Mouse (Mus musculus) hindbrain, embryonic 10.5 days (tissue): Measurements from ENCODE around the gene Olfr15. TPM values are rescaled to one million over a fixed set of nuclear protein-coding genes. Genes with fewer than 3 reads are reported as not detected.
"Not testable (repeated sequence)": the region's sequence is repeated elsewhere in the genome, so short reads cannot be mapped to it uniquely, and the experiment has no call there.

Source experiments
- DNase-seq: peaks from one replicate; pipeline ENCODE4 v3.0.0-alpha.2; 2017; ENCODE audit warnings: low spot score
- H3K27ac ChIP-seq: fragments of 300-500 bp; sonication (generic); 2 replicates; pipeline ENCODE4 v1.5.1; 2016; ENCODE audit warnings: mild to moderate bottlenecking, moderate library complexity
- H3K27me3 ChIP-seq: fragments of 300-500 bp; sonication (generic); 2 replicates; pipeline ENCODE4 v1.6.1; 2016; ENCODE audit warnings: mild to moderate bottlenecking; ENCODE audit not compliant: poor library complexity, insufficient read depth, severe bottlenecking
- H3K36me3 ChIP-seq: fragments of 300-500 bp; sonication (generic); 2 replicates; pipeline ENCODE4 v1.6.1; 2016; ENCODE audit warnings: mild to moderate bottlenecking, moderate library complexity
- H3K4me1 ChIP-seq: fragments of 300-500 bp; sonication (generic); replicated peaks from 2 replicates; pipeline ENCODE4 v1.6.1; 2016; ENCODE audit warnings: mild to moderate bottlenecking
- H3K4me3 ChIP-seq: fragments of 300-500 bp; sonication (generic); 2 replicates; pipeline ENCODE4 v1.5.1; 2016; ENCODE audit warnings: mild to moderate bottlenecking, moderate library complexity
- H3K9me3 ChIP-seq: fragments of 300-500 bp; sonication (generic); 2 replicates; pipeline ENCODE4 v1.6.1; 2016; ENCODE audit warnings: mild to moderate bottlenecking, moderate library complexity
- WGBS: fragments of 180-500 bp; shearing (Covaris S2); methylation state at CpG from one replicate; pipeline ENCODE4 v1.1.7; 2016; 5-methylcytosine and 5-hydroxymethylcytosine counted together
- polyA plus RNA-seq: library from polyadenylated mRNA; unstranded; fragments of >200 nt; fragmentation: Nextera tagmentation; extraction: Ambion mirVana; gene quantifications from 2 replicates; pipeline ENCODE4 v1.2.1, GENCODE M21; 2016

Gene Olfr15
- polyA plus RNA-seq, 1 experiment from 2014 or later: not detected

DNA sequence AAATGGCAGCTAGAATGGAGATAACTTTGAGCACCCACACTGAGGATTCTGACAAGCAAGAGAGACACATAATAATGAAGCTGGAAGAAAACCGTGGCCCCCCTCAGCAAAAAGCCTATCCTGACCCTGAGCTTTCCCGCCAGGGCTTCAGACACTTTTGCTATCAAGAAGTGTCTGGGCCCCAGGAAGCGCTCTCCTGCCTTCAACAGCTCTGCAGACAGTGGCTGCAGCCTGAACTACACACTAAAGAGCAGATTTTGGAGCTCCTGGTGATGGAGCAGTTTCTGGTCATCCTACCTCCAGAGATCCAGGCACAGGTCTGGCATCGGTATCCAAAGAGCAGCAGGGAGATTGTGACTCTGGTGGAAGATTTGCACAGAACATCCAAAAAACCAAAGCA, 17.2 kb downstream of the Olfr15 start:
- H3K27ac ChIP-seq: no peak overlapping the region
- H3K4me3 ChIP-seq: peak overlapping the region; percentile 71
- no peak for DNase-seq
- no peaks in the 10 kb centered on the region for H3K36me3 ChIP-seq
- H3K4me1 ChIP-seq: peaks cover 18% of the 10 kb centered on the region
- no peaks in the 10 kb centered on the region for H3K27me3 ChIP-seq
- 0 out of 2 replicates have a peak, but pooled peaks cover 2% of the 10 kb centered on the region for H3K9me3 ChIP-seq
- WGBS: 61% methylated on average over 4 of the region's 4 CpGs

DNA sequence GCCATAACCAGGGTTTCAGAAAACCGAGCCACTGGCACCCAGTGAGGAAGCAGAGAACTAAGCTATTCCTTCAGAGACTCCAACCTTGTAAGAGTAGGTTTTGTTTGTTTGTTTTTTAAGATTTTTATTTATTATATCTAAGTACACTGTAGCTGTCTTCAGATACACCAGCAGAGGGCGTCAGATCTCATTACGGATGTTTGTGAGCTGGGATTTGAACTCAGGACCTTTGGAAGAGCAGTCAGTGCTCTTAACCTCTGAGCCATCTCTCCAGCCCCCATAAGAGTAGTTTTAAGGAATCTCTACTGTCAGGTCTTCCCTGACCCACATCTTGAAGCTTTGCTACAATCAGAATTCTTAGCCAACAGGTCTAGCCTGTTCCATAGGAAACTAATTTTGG, 17.7 kb downstream of the Olfr15 start:
- peaks cover 14% of the 10 kb centered on the region for H3K4me1 ChIP-seq
- 77% methylated on average over 3 of the region's 3 CpGs for WGBS
- H3K9me3 ChIP-seq: 0 out of 2 replicates have a peak, but pooled peaks cover 2% of the 10 kb centered on the region
- H3K27me3 ChIP-seq: no peaks in the 10 kb centered on the region
- H3K36me3 ChIP-seq: no peaks in the 10 kb centered on the region
- H3K27ac ChIP-seq: no peak overlapping the region
- no peak for DNase-seq
- no peak overlapping the region for H3K4me3 ChIP-seq

DNA sequence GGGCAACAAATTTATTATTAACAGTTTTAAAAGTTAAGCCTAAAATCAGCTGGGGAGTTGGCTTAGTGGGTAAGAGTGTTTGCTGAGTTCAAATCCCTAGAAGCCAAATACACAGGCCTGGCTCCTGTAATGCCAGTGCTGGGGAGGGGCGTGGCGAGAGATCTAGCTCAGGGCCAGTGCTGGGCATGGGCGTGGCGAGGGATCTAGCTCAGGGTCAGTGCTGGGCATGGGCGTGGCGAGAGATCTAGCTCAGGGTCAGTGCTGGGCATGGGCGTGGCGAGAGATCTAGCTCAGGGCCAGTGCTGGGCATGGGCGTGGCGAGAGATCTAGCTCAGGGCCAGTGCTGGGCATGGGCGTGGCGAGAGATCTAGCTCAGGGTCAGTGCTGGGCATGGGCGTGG, 20.6 kb downstream of the Olfr15 start:
- not testable (repeated sequence) for H3K27me3 ChIP-seq, H3K9me3 ChIP-seq, H3K27ac ChIP-seq, H3K36me3 ChIP-seq, DNase-seq, H3K4me3 ChIP-seq
- H3K4me1 ChIP-seq: peaks cover 14% of the 10 kb centered on the region
- WGBS: 88% methylated on average over 13 of the region's 13 CpGs

DNA sequence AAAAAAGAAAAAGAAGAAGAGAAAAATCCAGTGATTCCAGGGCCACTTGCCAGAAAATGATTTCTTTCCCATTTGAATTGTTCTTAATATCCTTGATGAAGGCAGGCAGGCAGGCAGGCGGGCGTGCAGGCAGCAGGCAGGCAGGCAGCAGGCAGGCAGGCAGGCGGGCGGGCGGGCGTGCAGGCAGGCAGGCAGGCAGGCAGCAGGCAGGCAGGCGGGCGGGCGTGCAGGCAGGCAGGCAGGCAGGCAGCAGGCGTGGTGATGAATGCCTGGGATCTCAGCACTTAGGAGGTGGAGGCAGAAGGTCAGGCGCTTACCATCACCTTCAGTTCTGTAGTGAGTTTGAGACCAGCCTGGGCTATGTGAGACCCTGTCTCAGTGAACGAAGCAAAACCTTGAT, 21.9 kb downstream of the Olfr15 start:
- H3K4me1 ChIP-seq: peaks cover 8% of the 10 kb centered on the region
- no peaks in the 10 kb centered on the region for H3K27me3 ChIP-seq
- H3K9me3 ChIP-seq: 0 out of 2 replicates have a peak, but pooled peaks cover 2% of the 10 kb centered on the region
- 23% methylated on average over 12 of the region's 12 CpGs for WGBS
- H3K36me3 ChIP-seq: no peaks in the 10 kb centered on the region
- DNase-seq: peak; percentile 38
- H3K4me3 ChIP-seq: no peak overlapping the region
- no peak overlapping the region for H3K27ac ChIP-seq

DNA sequence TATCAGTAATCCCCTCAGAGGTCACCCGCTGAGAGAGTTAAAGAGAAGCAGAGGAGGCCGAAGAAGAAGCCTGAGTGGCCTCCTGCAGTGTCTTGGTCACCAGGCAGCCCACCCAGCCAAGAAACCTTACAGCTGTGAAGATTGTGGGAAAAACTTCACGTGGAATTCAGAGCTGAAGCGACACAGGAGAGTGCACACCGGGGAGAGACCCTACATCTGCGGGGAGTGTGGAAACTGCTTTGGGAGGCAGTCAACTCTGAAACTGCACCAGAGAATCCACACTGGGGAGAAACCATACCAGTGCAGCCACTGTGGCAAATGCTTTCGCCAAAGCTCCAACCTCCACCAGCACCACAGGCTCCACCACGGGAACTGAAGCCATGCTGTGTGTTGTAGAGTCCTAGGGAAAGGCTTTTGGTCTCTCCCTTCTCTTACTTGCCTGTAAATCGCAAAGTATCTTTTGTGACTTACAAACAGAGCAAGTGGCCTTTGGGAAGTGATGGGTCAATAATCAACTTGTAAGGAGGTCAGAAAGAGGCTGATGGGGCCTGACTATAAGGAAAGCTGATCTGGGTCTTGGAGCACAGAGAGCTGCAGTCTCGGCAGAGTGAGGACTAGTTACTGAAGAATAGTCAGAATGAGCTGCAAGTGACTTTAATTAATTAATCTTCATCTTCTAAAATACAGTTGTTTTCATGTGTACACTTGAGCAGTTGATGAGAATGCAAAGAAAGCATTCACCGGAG, 23.9 kb downstream of the Olfr15 start:
- Histone ChIP-seq H3K4me1 (peaks cover 4% of the 10 kb centered on the region), H3K9me3 (0 out of 2 replicates have a peak, but pooled peaks cover 2% of the 10 kb centered on the region), H3K4me3 (no peak overlapping the region), H3K27ac (no peak overlapping the region), H3K27me3 (no peaks in the 10 kb centered on the region), H3K36me3 (no peaks in the 10 kb centered on the region)
- DNase-seq: no peak
- 45% methylated on average over 11 of the region's 11 CpGs for WGBS

DNA sequence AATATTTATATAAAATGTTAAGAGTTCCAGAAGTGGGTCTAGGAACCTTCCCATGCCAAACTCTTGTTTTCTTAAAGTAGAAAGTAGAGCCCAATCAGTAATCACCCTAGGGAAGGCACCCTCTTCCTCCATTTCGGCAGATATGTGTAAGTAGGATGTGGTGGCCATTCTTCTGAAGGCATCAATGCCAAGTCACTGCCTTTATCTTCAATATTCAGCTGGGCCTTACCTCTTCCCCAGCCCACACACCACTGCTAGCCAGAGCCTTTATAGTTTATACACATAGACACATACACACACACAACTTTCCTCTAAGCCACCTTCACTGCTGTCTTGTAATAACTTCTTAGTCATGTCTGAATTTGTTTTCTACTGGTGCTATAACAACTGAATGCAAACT, 25.1 kb downstream of the Olfr15 start:
- WGBS: 93% methylated on average over 1 of the region's 1 CpGs
- H3K36me3 ChIP-seq: peaks cover 4% of the 10 kb centered on the region; the same call in 1 of the 2 replicates
- H3K27me3 ChIP-seq: no peaks in the 10 kb centered on the region
- 0 out of 2 replicates have a peak, but pooled peaks cover 2% of the 10 kb centered on the region for H3K9me3 ChIP-seq
- H3K4me3 ChIP-seq: no peak overlapping the region
- no peak for DNase-seq
- no peak overlapping the region for H3K27ac ChIP-seq
- H3K4me1 ChIP-seq: peaks cover 4% of the 10 kb centered on the region

DNA sequence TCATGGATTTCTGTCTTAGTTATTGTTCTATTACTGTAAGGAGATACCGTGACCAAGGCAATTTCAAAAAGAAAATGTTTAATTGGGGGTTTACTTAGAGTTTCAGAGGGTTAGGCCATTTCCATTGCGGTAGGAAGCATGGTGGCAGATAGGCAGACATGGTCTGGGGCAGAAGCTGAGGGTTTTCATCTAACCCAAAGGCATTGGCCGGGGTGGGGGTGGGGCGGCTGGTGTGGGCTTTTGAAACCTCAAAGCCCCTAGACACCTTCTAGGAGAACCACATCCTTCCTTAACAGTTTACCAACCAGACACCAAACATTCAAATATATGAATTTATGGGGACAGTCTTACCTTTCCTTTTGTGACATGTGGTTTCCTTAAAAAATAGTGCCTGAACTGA, 28.6 kb downstream of the Olfr15 start:
- peaks cover 27% of the 10 kb centered on the region for H3K36me3 ChIP-seq
- H3K9me3 ChIP-seq: no peaks in the 10 kb centered on the region
- H3K4me1 ChIP-seq: no peaks in the 10 kb centered on the region
- 95% methylated on average over 4 of the region's 4 CpGs for WGBS
- no peak for DNase-seq
- H3K27me3 ChIP-seq: no peaks in the 10 kb centered on the region
- H3K4me3 ChIP-seq: no peak overlapping the region
- H3K27ac ChIP-seq: no peak overlapping the region

DNA sequence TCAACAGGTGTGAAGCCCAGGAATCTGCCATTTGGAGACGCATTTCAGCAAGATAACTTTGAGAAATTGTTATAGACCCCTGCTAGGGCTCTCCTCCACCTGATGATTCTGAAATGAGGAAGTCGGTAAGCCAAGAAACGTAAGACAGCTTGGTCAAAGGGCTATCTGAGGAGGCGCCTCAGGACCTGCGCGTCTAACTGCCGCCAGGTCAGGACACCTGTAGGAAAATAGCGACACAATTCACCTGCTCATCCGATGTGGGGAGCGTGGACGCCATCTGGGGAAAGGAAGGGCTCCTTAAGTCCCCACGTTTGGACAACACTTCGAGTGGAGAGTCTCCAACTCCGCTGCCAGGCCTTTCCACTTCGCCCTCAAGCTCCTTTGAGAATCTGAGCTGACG, 41.1 kb downstream of the Olfr15 start:
- no peaks in the 10 kb centered on the region for H3K27me3 ChIP-seq
- peaks cover 21% of the 10 kb centered on the region for H3K36me3 ChIP-seq
- 1% methylated on average over 16 of the region's 16 CpGs for WGBS
- H3K27ac ChIP-seq: peak overlapping the region; percentile 82
- no peak for DNase-seq
- H3K9me3 ChIP-seq: no peaks in the 10 kb centered on the region
- H3K4me1 ChIP-seq: peaks cover 22% of the 10 kb centered on the region
- H3K4me3 ChIP-seq: peak overlapping the region; percentile 61

DNA sequence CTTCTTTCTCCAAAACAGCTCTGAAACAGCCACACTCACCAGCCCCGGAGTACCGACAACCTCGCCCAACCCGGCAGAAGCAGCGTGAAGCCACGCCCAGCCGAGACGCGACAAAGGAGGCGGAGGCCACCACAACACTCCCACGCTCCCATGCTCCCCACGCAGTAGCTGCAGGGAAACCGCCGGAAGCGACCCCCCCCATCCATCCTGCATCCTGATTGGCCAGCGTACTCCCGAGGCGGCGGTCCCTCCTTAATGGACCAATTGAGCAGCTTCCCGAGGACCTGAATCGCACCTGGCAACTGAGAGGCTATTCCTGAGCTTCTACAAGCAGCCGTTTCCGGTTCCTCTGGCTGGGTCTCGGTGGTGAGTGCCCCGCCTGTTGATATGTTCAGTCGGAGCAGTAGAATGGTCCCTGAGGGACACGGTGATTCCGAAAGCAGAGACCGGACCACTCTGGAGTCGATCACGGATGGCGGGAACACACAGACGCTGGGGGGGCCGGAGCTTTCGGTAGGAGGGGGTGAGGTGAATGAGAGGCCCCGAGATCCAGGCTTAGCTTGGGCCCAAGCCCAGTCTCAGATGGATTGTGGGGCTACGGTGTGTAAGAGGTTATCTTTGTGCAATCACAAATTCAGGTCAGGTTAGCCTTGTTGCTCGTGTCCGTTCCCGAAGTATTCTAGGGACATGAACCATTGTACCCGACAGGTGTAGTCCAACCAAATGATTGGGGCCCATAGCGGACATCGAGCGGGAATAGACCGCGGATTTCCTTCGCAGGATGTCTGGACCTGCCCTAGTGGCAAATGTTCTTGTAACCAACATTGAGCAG, 41.8 kb downstream of the Olfr15 start, which contains the start of gene Naa60:
Naa60 (plus strand) TSS at position 160 of the 832 bp plus-strand sequence.
- H3K4me1 ChIP-seq: peaks cover 22% of the 10 kb centered on the region
- 4% methylated on average over 47 of the region's 47 CpGs for WGBS
- H3K4me3 ChIP-seq: peak within 1 kb of the TSS; percentile 61
- H3K9me3 ChIP-seq: no peaks in the 10 kb centered on the region
- peak; percentile 95 for DNase-seq
- no peaks in the 10 kb centered on the region for H3K27me3 ChIP-seq
- H3K36me3 ChIP-seq: peaks cover 22% of the 10 kb centered on the region
- H3K27ac ChIP-seq: peak within 1 kb of the TSS; percentile 82

DNA sequence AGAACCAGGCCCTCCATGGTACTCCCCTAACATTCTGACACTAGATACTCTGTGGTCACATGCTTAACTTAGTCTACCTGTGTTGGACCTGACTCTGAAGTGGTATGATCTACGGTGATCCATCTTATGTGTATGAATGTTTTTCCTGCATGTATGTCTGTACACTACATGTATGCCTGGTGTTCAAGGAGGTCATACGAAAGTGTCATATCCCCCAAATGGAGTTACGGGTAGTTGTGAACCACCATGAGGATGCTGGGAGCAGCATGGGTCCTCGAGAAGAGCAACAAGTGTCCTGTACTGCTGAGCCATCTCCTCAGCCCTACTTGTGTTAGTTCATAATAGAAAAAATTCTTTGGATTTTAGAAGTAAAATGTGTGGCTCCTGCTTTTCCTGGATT, 45.7 kb downstream of the Olfr15 start:
- Histone ChIP-seq H3K27ac (no peak overlapping the region), H3K9me3 (no peaks in the 10 kb centered on the region), H3K36me3 (peaks cover 27% of the 10 kb centered on the region), H3K27me3 (no peaks in the 10 kb centered on the region), H3K4me3 (no peak overlapping the region), H3K4me1 (peaks cover 18% of the 10 kb centered on the region)
- DNase-seq: no peak
- WGBS: 95% methylated on average over 4 of the region's 4 CpGs

DNA sequence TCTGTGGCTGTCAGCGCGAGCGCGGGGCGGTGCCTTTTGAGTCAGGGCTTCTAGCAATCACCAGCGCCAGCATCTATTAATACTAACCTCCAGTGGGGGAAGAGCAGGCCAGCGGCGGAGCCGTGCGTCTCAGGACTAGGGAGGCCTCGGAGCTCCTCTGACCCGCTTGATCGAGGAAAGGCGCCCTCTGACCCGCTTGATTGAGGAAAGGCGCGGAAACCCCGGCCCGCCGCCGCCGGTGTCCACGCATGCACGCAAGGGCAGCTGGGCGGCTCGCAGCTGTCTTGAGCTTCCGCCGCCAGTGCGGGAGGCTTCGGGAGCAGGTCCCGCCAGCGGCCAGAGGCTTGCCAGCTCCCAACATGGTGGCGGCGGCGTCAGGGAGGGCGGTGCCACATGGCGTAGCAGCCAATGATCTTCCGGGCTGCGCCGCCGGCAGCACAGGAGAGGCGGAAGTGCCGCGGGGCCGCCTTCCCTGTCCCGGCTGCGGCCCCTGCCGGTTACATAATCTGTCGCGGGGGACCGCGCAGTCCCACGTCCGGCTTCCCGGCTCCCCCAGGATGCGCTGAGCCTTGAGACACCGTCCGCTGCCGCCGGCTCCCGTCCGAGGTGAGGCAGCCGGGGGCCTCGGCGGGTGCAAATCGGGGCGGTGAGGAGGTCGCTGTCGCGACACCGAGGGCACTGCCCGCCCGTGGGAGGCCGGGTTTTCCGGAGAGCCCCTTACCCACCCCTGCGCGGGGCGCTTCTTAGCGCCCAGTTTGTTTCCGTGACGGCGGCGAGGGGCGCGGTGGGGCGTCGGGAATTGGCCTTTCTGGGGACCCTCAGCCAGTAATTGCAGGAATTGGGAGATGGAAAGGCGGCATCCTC, 53.8 kb downstream of the Olfr15 start, which contains the start of the genes Zfp597 and Gm20695:
Zfp597 (minus strand) TSS at position 361 of the 864 bp plus-strand sequence.
Gm20695 (plus strand) TSS at position 448 of the 864 bp plus-strand sequence.
- Histone ChIP-seq H3K4me1 (peaks cover 16% of the 10 kb centered on the region), H3K27ac (peak within 1 kb of the TSS; percentile 95), H3K9me3 (no peaks in the 10 kb centered on the region), H3K36me3 (peaks cover 16% of the 10 kb centered on the region), H3K27me3 (no peaks in the 10 kb centered on the region), H3K4me3 (peak within 1 kb of the TSS; percentile 95)
- WGBS: under 1% methylated on average over 88 of the region's 88 CpGs
- DNase-seq: peak; percentile 96

DNA sequence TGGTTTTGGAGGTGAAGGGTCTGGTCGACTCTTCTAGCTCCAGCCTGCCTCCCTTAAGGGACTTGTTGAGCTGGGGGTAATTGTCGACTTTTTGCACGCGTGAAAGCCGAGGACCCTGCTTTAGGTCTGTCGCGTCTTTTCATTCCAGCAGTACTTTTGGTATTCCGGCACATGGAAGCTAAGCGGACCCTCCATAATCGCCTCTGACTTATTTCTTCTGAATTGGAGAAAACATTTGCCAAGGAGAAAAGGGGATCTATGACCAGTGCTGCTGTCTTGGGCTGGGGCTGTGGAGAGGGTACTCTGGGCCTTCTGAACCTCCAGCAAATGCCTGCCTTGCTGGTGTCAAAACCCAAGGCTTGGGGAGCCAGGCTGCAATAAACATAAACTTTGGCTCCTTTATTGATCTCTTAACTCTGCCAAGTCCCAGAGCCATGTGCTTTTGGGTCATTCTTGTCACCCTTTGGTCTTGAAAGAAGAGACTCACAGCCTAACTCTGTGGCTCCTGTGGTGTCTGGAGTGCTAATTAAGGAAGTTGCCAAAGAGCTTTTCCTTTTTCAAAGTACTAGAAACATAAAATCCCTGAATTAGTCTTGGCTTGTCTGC, 54.5 kb downstream of the Olfr15 start:
- Histone ChIP-seq H3K36me3 (peaks cover 14% of the 10 kb centered on the region), H3K4me3 (peak overlapping the region; percentile 95), H3K27ac (peak overlapping the region; percentile 95), H3K27me3 (no peaks in the 10 kb centered on the region), H3K4me1 (peaks cover 16% of the 10 kb centered on the region), H3K9me3 (no peaks in the 10 kb centered on the region)
- DNase-seq: no peak
- WGBS: 5% methylated on average over 10 of the region's 10 CpGs
